Mouse (Mus musculus): Measurements from ENCODE around the gene Tpm1.

DNA sequence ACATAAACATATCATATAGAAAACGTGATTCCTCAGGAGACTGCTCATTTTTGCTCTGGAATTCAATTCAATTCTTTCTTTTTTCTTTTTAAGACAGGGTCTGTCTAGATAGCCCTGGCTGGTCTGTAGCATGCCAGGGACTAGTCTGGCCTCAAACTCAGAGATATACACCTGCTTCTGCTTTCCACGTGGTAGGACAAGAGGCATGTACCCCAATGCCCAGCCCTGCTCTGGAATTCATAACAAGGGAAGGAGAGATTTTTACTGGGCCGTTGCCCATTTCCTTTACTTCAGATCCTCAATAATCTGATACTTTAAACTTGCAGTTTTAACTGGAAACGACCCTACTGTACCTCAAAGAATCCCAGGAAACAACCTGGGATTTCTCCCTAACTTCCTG lies 20.3 kb downstream of the Tpm1 start:
- TF ChIP-seq CTCF (IDR thresholded peaks at IDR 0.05; ENCODE audit: low read depth, low read length) (no peak), POLR2A (IDR thresholded peaks at IDR 0.05; ENCODE audit: insufficient read depth, low read length) (no peak)

Measured in ES-Bruce4 (cell line).